Mouse (Mus musculus) NIH3T3 (cell line): ENCODE data around the gene Iqcf1.

Experiments used
- DNase-seq: peaks from one replicate; pipeline ENCODE4 v3.0.0-alpha.2; 2012; ENCODE audit warnings: low read depth

Iqcf1 gene

GRCm38 (mm10) chr9:106464751-106465541, 34.8 kb upstream of the Iqcf1 start:
- DNase-seq = no peak

- no peak for DNase-seq
Measured at GRCm38 (mm10) chr9:106465571-106466200, 34.1 kb upstream of the Iqcf1 start, which contains the start of gene Gpr62. TSS of gene Gpr62 (minus strand) at chr9:106465938.

- no peak for DNase-seq
Measured at GRCm38 (mm10) chr9:106466721-106467120, 33.0 kb upstream of the Iqcf1 start.

GRCm38 (mm10) chr9:106467746-106468145, 32.0 kb upstream of the Iqcf1 start:
- no peak for DNase-seq

- DNase-seq = peak; percentile 25
Measured at GRCm38 (mm10) chr9:106469317-106469716, 30.4 kb upstream of the Iqcf1 start.

- no peak for DNase-seq
Measured at GRCm38 (mm10) chr9:106469776-106470175, 30.0 kb upstream of the Iqcf1 start.

- no peak for DNase-seq
Measured at GRCm38 (mm10) chr9:106470991-106471750, 28.6 kb upstream of the Iqcf1 start.

- DNase-seq = peak; percentile 50
Measured at GRCm38 (mm10) chr9:106471892-106472291, 27.9 kb upstream of the Iqcf1 start.

GRCm38 (mm10) chr9:106472321-106472720, 27.4 kb upstream of the Iqcf1 start:
- no peak for DNase-seq

- DNase-seq = no peak
Measured at GRCm38 (mm10) chr9:106473081-106473752, 26.6 kb upstream of the Iqcf1 start.

- no peak for DNase-seq
Measured at GRCm38 (mm10) chr9:106473753-106474105, 26.0 kb upstream of the Iqcf1 start.

GRCm38 (mm10) chr9:106474456-106474855, 25.3 kb upstream of the Iqcf1 start:
- peak; percentile 90 for DNase-seq

GRCm38 (mm10) chr9:106475046-106475445, 24.7 kb upstream of the Iqcf1 start:
- peak; percentile 38 for DNase-seq

- no peak for DNase-seq
Measured at GRCm38 (mm10) chr9:106475663-106476001, 24.1 kb upstream of the Iqcf1 start, which contains the start of gene Rrp9. TSS of gene Rrp9 (plus strand) at chr9:106475963.

- DNase-seq = peak; percentile 91
Measured at GRCm38 (mm10) chr9:106476002-106476923, 23.5 kb upstream of the Iqcf1 start.

- DNase-seq = peak; percentile 99
Measured at GRCm38 (mm10) chr9:106476924-106477484, 22.8 kb upstream of the Iqcf1 start, which contains the start of gene Parp3. TSS of gene Parp3 (minus strand) at chr9:106476949.

- DNase-seq = no peak
Measured at GRCm38 (mm10) chr9:106477649-106478048, 22.1 kb upstream of the Iqcf1 start.

- DNase-seq = no peak
Measured at GRCm38 (mm10) chr9:106478101-106478500, 21.7 kb upstream of the Iqcf1 start.

- DNase-seq = no peak
Measured at GRCm38 (mm10) chr9:106480541-106480940, 19.2 kb upstream of the Iqcf1 start.

GRCm38 (mm10) chr9:106481075-106481474, 18.7 kb upstream of the Iqcf1 start:
- DNase-seq = no peak

GRCm38 (mm10) chr9:106481676-106482075, 18.1 kb upstream of the Iqcf1 start:
- DNase-seq = no peak
